Mouse (Mus musculus): ENCODE results near the gene 1700017B05Rik.
"Not testable (repeated sequence)": the region's sequence is repeated elsewhere in the genome, so short reads cannot be mapped to it uniquely, and the experiment has no call there.

Gene 1700017B05Rik

GRCm38 (mm10) chr9:57261913-57262794 lies at the start of gene 1700017B05Rik:
Gene 1700017B05Rik (minus strand): TSS chr9:57262612.
- DNase-seq (ENCODE audit: low read depth) = peak; percentile 55

DNA sequence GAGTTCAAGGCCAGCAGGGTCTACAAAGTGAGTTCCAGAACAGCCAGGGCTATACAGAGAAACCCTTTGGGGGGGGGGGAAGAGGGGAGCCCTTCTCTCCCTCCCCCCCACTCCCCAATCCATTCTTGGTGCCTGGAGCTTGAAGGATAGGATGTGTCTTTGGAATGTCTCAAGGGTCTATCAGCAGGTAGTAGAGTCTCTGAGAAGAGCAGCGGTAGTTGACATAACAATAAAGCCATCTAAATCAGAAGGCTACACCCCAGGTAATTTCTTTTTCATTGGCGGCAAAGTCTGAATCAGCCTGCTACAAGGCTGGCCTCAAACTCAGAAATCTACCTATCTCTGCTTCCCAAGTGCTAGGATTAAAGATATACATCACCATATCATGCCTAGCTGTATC lies 48.5 kb upstream of the 1700017B05Rik start:
- no peak for DNase-seq (ENCODE audit: low read depth)

GRCm38 (mm10) chr9:57309353-57309752 lies 46.9 kb upstream of the 1700017B05Rik start:
- no peak for DNase-seq (ENCODE audit: low read depth)

DNA sequence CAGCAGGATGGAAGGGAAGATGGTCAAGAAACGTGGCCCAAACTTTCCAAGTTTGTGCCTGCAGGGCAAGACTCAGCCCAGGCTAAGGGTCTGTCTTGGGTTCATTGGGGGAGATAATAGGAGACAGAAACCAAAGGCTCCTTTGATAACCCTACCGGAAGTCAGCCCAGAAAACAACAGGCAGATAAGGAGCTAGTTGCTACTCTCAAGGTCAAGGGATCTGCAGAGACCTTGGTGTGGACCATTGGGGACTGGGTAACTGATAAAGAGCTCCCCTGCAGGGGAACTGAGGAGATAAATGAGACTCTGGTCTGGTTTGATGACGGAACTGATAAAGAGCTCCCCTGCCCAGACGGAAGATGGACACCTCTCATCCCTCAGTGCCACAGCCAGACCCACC lies 45.0 kb upstream of the 1700017B05Rik start:
- DNase-seq (ENCODE audit: low read depth) = no peak

DNA sequence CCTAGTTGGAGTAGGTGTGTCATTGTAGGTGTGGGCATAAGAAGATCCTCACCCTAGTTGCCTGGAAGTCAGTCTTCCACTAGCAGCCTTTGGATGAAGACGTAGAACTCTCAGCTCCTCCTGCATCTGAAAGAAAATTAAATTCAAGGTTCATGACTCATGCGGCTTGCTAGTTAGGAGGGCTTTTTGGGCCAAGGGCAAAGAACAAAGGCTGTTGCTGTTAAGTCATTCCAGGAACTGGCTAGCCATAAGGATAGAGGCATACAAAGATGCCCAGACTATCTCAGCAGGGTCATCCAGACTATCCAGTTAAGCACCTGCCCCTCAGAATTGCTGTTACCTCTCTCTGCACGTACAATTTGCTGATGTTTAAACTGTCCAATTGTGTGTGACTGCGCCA lies 42.3 kb upstream of the 1700017B05Rik start:
- not testable (repeated sequence) for DNase-seq (ENCODE audit: low read depth)

- DNase-seq (ENCODE audit: low read depth) = no peak
Measured at GRCm38 (mm10) chr9:57304251-57304650, 41.8 kb upstream of the 1700017B05Rik start.

- DNase-seq (ENCODE audit: low read depth) = no peak
Measured at GRCm38 (mm10) chr9:57303356-57303755, 40.9 kb upstream of the 1700017B05Rik start.

GRCm38 (mm10) chr9:57300825-57301224 lies 38.4 kb upstream of the 1700017B05Rik start:
- no peak for DNase-seq (ENCODE audit: low read depth)

DNA sequence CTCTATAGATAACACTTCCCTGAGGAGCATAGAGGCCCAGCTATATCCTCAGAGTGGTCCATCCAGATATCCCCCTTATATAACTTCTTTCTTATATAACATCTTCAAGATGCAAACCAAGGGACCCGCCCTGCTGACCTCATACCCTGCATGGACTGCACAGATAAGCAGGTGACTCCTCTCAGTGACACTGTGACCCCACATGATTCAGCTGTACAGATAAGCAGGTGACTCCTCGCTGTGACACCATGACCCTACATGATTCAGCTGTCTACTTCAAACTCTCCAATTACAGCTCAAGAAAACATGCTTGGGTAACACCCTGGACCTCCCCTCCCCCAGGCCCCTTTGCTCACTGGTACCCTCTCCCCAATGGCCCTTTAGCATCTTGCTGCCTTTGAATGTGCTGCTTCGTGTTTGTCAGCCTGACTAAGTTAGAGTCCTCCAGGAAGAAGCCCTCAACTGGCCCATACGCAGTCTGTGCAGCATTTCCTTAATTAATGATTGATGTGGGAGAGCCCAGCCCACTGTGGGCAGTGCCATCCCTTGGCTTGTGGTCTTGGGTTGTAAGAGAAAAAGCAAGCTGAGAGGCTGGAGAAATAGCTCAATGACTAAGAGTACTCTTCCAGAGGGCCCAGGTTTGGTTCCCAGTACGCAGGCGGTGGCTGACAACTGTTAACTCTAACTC lies 37.5 kb upstream of the 1700017B05Rik start:
- peak; percentile 48 for DNase-seq (ENCODE audit: low read depth)

DNA sequence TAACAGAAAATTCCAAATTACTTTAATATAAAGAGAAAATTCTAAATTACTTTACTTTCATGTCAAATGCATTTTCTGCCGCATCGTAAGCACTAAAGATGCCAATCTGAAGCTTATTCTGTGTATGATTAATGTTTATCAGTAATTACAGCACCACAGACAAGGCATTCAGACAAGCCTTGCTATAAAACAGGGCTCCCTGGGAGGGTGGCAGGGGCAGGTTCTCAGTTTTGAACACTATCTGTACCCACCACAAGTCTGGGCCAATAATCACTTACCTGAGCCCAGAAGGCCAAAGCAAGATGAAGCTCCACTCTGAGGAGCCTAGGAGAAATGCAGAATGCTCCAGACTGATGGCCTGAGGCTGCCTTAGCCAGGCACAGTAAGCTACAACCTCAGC lies 35.5 kb upstream of the 1700017B05Rik start:
- no peak for DNase-seq (ENCODE audit: low read depth)

- no peak for DNase-seq (ENCODE audit: low read depth)
Measured at GRCm38 (mm10) chr9:57296277-57296676, 33.9 kb upstream of the 1700017B05Rik start.

DNA sequence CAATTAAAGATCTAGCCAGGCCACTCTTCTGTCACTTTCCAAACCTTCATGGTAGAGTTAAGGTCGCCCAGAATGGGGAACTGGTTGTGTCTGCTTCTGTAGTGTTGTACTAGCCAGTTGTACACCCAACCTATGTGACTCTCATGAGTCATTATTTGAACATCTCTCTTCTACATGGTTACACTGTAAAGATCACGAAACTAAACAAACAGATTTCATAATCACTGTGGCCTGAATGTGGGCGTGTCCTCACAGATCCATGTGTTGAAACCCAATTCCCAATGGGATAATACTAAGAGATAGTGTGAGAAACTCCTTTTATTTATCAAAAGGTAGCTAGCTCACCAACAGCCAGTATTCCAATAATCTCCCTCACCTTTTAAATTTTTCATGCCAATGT lies 33.3 kb upstream of the 1700017B05Rik start:
- no peak for DNase-seq (ENCODE audit: low read depth)

GRCm38 (mm10) chr9:57294905-57295304 lies 32.5 kb upstream of the 1700017B05Rik start:
- no peak for DNase-seq (ENCODE audit: low read depth)

DNA sequence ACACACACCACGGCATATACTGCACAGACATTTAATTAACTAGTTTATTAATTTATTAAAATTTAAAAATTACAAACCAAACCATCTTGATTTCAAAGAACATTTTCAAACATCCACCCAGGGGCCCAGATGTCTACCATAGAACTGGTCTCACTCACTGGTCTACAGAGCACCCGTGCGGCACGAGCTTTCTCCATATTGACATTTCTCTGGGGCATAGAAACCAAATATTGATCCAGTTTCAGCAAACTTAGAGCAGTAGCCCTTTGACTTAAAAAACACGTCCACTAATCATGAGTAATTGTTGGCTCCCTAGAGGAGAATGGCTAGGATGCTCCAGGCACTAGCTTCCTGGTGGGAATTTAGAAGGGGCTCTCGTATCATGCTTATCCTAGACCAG lies 24.8 kb upstream of the 1700017B05Rik start:
- no peak for DNase-seq (ENCODE audit: low read depth)

- DNase-seq (ENCODE audit: low read depth) = no peak
Measured at GRCm38 (mm10) chr9:57283311-57283710, 20.9 kb upstream of the 1700017B05Rik start.

DNA sequence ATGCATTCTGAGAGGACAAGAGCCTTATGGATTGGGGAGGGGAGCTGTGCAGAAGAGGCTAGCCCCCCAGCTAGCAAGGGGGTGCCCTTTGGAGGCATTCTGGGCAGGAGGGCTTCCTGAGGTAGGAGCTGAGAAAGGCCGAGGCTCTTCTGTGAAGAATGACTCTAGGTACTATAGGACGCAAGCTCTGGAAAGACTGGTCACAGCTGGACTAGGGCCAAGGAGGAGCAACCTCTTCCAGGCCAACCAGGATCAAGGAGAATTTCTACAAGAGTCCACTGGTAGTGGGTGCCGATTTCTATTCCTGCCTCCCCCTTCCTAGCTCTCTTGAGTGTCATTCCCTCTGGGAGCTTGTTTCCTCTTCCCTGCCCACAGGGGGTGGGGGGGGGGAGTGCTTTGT lies 20.3 kb upstream of the 1700017B05Rik start:
- no peak for DNase-seq (ENCODE audit: low read depth)

DNA sequence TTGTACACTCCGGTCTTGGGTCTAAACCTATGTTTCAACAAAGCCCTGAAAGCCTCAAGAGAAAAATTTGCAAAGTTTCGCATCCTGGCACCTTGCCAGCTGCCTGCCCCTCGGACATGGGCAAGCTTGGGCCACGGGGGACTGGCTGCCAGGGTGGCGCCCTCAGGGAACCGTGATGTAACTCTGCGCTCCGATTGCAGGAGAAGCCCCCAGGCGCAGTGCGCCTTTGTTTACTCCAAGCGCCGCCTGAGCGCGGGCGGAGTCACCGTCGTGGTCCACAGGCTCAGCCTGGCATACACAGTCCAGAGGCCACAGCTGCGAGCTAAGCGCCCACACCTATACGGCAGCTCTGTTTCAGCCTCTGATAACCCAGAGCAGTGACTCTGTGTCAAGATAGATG lies 19.1 kb upstream of the 1700017B05Rik start:
- DNase-seq (ENCODE audit: low read depth) = no peak

GRCm38 (mm10) chr9:57279441-57279840 lies 17.0 kb upstream of the 1700017B05Rik start:
- DNase-seq (ENCODE audit: low read depth) = no peak

GRCm38 (mm10) chr9:57278268-57278667 lies 15.9 kb upstream of the 1700017B05Rik start:
- DNase-seq (ENCODE audit: low read depth) = no peak

- DNase-seq (ENCODE audit: low read depth) = no peak
Measured at GRCm38 (mm10) chr9:57276311-57276710, 13.9 kb upstream of the 1700017B05Rik start.

DNA sequence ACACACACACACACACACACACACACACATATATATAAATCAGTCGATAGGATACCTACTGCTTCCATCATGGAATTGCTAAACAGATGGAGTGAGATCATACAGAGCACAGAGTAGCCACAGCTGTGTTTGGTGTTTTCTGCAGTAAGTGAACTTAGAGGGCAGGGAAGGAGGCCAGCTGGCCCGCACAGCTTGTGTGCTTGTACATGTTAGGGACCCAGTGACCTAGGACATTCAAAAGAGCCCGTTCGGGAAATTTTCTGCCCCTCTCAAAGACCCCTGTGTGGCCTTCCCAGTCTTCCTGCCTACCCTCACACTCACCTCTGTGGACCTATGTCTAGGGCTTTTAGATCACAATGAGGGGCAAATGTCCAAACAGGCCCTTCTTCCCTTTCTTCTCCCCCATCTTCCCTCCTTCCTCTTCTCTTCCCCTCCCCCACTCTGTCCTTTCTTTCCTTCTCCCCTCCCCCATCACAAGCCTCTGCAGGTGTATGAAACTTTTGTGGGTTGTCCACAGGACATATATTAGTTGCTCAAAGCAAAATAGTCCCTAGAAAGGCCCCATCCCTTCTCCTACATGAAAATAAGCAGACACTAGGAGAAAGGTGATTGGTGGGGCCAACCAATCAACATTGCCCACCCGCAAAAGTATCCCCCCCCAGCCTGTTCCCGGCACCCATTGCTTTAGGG lies 11.5 kb upstream of the 1700017B05Rik start:
- no peak for DNase-seq (ENCODE audit: low read depth)

GRCm38 (mm10) chr9:57272902-57273804 lies 10.7 kb upstream of the 1700017B05Rik start:
- no peak for DNase-seq (ENCODE audit: low read depth)
